Mouse (Mus musculus): ENCODE measurements around the gene Vps4b. TPM values are rescaled to one million over a fixed set of nuclear protein-coding genes. Genes with fewer than 3 reads are reported as not detected.
A peak's percentile ranks its signal among the peaks of the same experiment; 100 is the strongest.

The Vps4b gene
- polyA plus RNA-seq, 1 experiment = 121 TPM

GRCm38 (mm10) chr1:106715111-106716083, 81.1 kb downstream of the Vps4b start:
- H3K4me1 ChIP-seq (ENCODE audit: control insufficient read depth, insufficient read depth, low read length) = no peaks in the 10 kb centered on the region
- H3K9ac ChIP-seq (ENCODE audit: low read depth, poor library complexity, severe bottlenecking) = no peak overlapping the region
- no peak for TF ChIP-seq CTCF (IDR thresholded peaks at IDR 0.05; ENCODE audit: low read depth, low read length)
- TF ChIP-seq POLR2A (IDR thresholded peaks at IDR 0.05; ENCODE audit: insufficient read depth, low read length) = no peak
- TF ChIP-seq EP300 (IDR thresholded peaks at IDR 0.05; ENCODE audit: insufficient read depth, low read depth, low read length) = no peak
- no peaks in the 10 kb centered on the region for H3K36me3 ChIP-seq (ENCODE audit: control insufficient read depth, insufficient read depth, low read length, poor library complexity, severe bottlenecking)
- no peak overlapping the region for H3K27ac ChIP-seq (ENCODE audit: insufficient read depth, low read length)
- peaks cover 6% of the 10 kb centered on the region for H3K27me3 ChIP-seq (ENCODE audit: control insufficient read depth, insufficient read depth, low read length, poor library complexity, severe bottlenecking)
- no peak overlapping the region for H3K4me3 ChIP-seq (ENCODE audit: low read depth, low read length)
- no peaks in the 10 kb centered on the region for H3K9me3 ChIP-seq (replicated peaks; ENCODE audit: control insufficient read depth, insufficient read depth, low read length, poor library complexity, severe bottlenecking)

GRCm38 (mm10) chr1:106714530-106714981, 82.0 kb downstream of the Vps4b start:
- no peak overlapping the region for H3K27ac ChIP-seq (ENCODE audit: insufficient read depth, low read length)
- no peaks in the 10 kb centered on the region for H3K9me3 ChIP-seq (replicated peaks; ENCODE audit: control insufficient read depth, insufficient read depth, low read length, poor library complexity, severe bottlenecking)
- peak overlapping the region; percentile 63 for H3K4me3 ChIP-seq (ENCODE audit: low read depth, low read length)
- no peaks in the 10 kb centered on the region for H3K36me3 ChIP-seq (ENCODE audit: control insufficient read depth, insufficient read depth, low read length, poor library complexity, severe bottlenecking)
- H3K9ac ChIP-seq (ENCODE audit: low read depth, poor library complexity, severe bottlenecking) = peak overlapping the region; percentile 85
- no peak for TF ChIP-seq EP300 (IDR thresholded peaks at IDR 0.05; ENCODE audit: insufficient read depth, low read depth, low read length)
- TF ChIP-seq CTCF (IDR thresholded peaks at IDR 0.05; ENCODE audit: low read depth, low read length) = no peak
- no peak for TF ChIP-seq POLR2A (IDR thresholded peaks at IDR 0.05; ENCODE audit: insufficient read depth, low read length)
- H3K4me1 ChIP-seq (ENCODE audit: control insufficient read depth, insufficient read depth, low read length) = no peaks in the 10 kb centered on the region
- H3K27me3 ChIP-seq (ENCODE audit: control insufficient read depth, insufficient read depth, low read length, poor library complexity, severe bottlenecking) = peaks cover 6% of the 10 kb centered on the region

Other genes with a start within 250 kb of the Vps4b start
- gene Bcl2, start 82.5 kb downstream of the Vps4b start, polyA plus RNA-seq (2011; ENCODE audit: insufficient read depth, insufficient read length, low read depth, missing spikeins) = 2.5 and 3.0 TPM in 2 replicates
- 49.3 and 52.5 TPM in 2 replicates for gene Kdsr, start 37.0 kb downstream of the Vps4b start, polyA plus RNA-seq (2011; ENCODE audit: insufficient read depth, insufficient read length, low read depth, missing spikeins)
- 1.8 TPM in 1 of 2 replicates, not detected in the other for gene Serpinb5, start 64.4 kb upstream of the Vps4b start, polyA plus RNA-seq (2011; ENCODE audit: insufficient read depth, insufficient read length, low read depth, missing spikeins)
- not detected in 2 replicates for gene Serpinb12, start 137.7 kb upstream of the Vps4b start, polyA plus RNA-seq (2011; ENCODE audit: insufficient read depth, insufficient read length, low read depth, missing spikeins)
- gene Serpinb13, start 184.3 kb upstream of the Vps4b start, polyA plus RNA-seq (2011; ENCODE audit: insufficient read depth, insufficient read length, low read depth, missing spikeins) = not detected in 2 replicates

All from ES-Bruce4 (cell line).